Mouse (Mus musculus): ENCODE measurements around the gene Xylt1. TPM values are rescaled to one million over a fixed set of nuclear protein-coding genes. Genes with fewer than 3 reads are reported as not detected.
A peak's percentile ranks its signal among the peaks of the same experiment; 100 is the strongest.

Xylt1 gene
- polyA plus RNA-seq, 1 experiment from 2014 or later = 0.52 TPM

GRCm38 (mm10) chr7:117616277-117616676, 235.5 kb downstream of the Xylt1 start:
- Histone ChIP-seq H3K4me3 (ENCODE audit: low read depth, low read length) (no peak overlapping the region), H3K4me1 (replicated peaks; ENCODE audit: control insufficient read depth, insufficient read depth, low read length) (0 out of 2 replicates have a peak, but pooled peaks cover 4% of the 10 kb centered on the region), H3K4me2 (replicated peaks; ENCODE audit: low read depth) (no peak overlapping the region), H3K36me3 (ENCODE audit: control insufficient read depth, insufficient read depth) (no peaks in the 10 kb centered on the region), H3K9me3 (ENCODE audit: control insufficient read depth) (no peaks in the 10 kb centered on the region), H3K27ac (ENCODE audit: low read depth, low read length) (no peak overlapping the region), H3K9ac (ENCODE audit: low read depth, low read length) (no peak overlapping the region), H3K27me3 (replicated peaks; ENCODE audit: control insufficient read depth, insufficient read depth, low read length) (no peaks in the 10 kb centered on the region)
- no peak for ATAC-seq
- no peak for TF ChIP-seq CTCF (IDR thresholded peaks at IDR 0.05; ENCODE audit: low read depth)
- WGBS = 60% methylated on average over 5 of the region's 5 CpGs

GRCm38 (mm10) chr7:117618715-117619150, 238.0 kb downstream of the Xylt1 start:
- Histone ChIP-seq H3K27ac (ENCODE audit: low read depth, low read length) (no peak overlapping the region), H3K9ac (ENCODE audit: low read depth, low read length) (no peak overlapping the region), H3K36me3 (ENCODE audit: control insufficient read depth, insufficient read depth) (no peaks in the 10 kb centered on the region), H3K27me3 (replicated peaks; ENCODE audit: control insufficient read depth, insufficient read depth, low read length) (no peaks in the 10 kb centered on the region), H3K4me1 (replicated peaks; ENCODE audit: control insufficient read depth, insufficient read depth, low read length) (no peaks in the 10 kb centered on the region), H3K9me3 (ENCODE audit: control insufficient read depth) (no peaks in the 10 kb centered on the region), H3K4me3 (ENCODE audit: low read depth, low read length) (no peak overlapping the region), H3K4me2 (replicated peaks; ENCODE audit: low read depth) (no peak overlapping the region)
- no peak for ATAC-seq
- WGBS = 76% methylated on average over 4 of the region's 4 CpGs
- TF ChIP-seq CTCF (IDR thresholded peaks at IDR 0.05; ENCODE audit: low read depth) = no peak

GRCm38 (mm10) chr7:117621566-117621965, 240.8 kb downstream of the Xylt1 start:
- no peak for ATAC-seq
- Histone ChIP-seq H3K27ac (ENCODE audit: low read depth, low read length) (no peak overlapping the region), H3K4me3 (ENCODE audit: low read depth, low read length) (no peak overlapping the region), H3K27me3 (replicated peaks; ENCODE audit: control insufficient read depth, insufficient read depth, low read length) (no peaks in the 10 kb centered on the region), H3K36me3 (ENCODE audit: control insufficient read depth, insufficient read depth) (no peaks in the 10 kb centered on the region), H3K9ac (ENCODE audit: low read depth, low read length) (no peak overlapping the region), H3K9me3 (ENCODE audit: control insufficient read depth) (no peaks in the 10 kb centered on the region), H3K4me1 (replicated peaks; ENCODE audit: control insufficient read depth, insufficient read depth, low read length) (no peaks in the 10 kb centered on the region), H3K4me2 (replicated peaks; ENCODE audit: low read depth) (no peak overlapping the region)
- no peak for TF ChIP-seq CTCF (IDR thresholded peaks at IDR 0.05; ENCODE audit: low read depth)
- WGBS = 78% methylated on average over 4 of the region's 4 CpGs

DNA sequence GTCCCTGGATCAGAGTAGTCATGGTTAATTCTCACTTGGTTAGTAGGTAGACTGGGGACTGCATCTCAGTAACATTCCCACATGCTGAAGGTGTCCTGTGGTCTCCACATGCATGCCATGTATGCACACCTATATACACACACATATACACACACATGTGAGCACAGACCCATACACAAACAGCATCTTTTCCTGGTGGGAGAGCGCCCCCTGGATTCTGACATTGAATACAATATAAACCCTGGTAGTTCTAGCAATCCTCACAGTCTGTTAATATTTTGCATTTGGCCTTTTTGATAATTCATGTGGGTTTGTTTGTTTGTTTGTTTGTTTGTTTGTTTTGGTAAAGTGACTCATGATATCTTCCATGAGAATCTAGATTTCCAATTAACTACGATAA, 242.0 kb downstream of the Xylt1 start:
- H3K27ac ChIP-seq (ENCODE audit: low read depth, low read length) = no peak overlapping the region
- no peaks in the 10 kb centered on the region for H3K9me3 ChIP-seq (ENCODE audit: control insufficient read depth)
- H3K27me3 ChIP-seq (replicated peaks; ENCODE audit: control insufficient read depth, insufficient read depth, low read length) = no peaks in the 10 kb centered on the region
- no peak overlapping the region for H3K4me2 ChIP-seq (replicated peaks; ENCODE audit: low read depth)
- no peaks in the 10 kb centered on the region for H3K4me1 ChIP-seq (replicated peaks; ENCODE audit: control insufficient read depth, insufficient read depth, low read length)
- ATAC-seq = no peak
- no peak overlapping the region for H3K9ac ChIP-seq (ENCODE audit: low read depth, low read length)
- H3K36me3 ChIP-seq (ENCODE audit: control insufficient read depth, insufficient read depth) = no peaks in the 10 kb centered on the region
- TF ChIP-seq CTCF (IDR thresholded peaks at IDR 0.05; ENCODE audit: low read depth) = peak; percentile 76
- H3K4me3 ChIP-seq (ENCODE audit: low read depth, low read length) = no peak overlapping the region
- 76% methylated on average over 2 of the region's 2 CpGs for WGBS

DNA sequence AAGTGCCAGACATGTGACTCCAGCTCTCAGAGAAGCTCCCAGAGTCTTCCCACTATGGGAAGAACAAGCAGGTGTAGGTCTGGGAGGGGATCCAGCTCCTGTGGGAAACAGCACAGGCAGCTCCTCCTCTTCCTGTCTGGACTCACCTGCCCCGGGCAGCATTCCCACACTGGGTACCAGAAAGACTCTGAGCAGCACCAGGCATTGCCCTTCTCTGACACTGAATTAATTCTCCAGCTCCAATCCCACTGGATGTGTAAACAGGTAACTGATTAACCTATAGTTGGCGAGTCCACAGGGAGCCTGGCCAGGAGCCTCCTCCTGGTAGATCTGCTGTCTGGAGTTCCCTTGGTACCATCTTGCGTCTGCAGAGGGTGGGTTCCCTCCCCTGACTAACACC, 248.0 kb downstream of the Xylt1 start:
- no peak overlapping the region for H3K9ac ChIP-seq (ENCODE audit: low read depth, low read length)
- ATAC-seq = no peak
- no peaks in the 10 kb centered on the region for H3K9me3 ChIP-seq (ENCODE audit: control insufficient read depth)
- no peaks in the 10 kb centered on the region for H3K27me3 ChIP-seq (replicated peaks; ENCODE audit: control insufficient read depth, insufficient read depth, low read length)
- H3K4me2 ChIP-seq (replicated peaks; ENCODE audit: low read depth) = no peak overlapping the region
- no peaks in the 10 kb centered on the region for H3K4me1 ChIP-seq (replicated peaks; ENCODE audit: control insufficient read depth, insufficient read depth, low read length)
- 38% methylated on average over 3 of the region's 3 CpGs for WGBS
- H3K36me3 ChIP-seq (ENCODE audit: control insufficient read depth, insufficient read depth) = no peaks in the 10 kb centered on the region
- H3K4me3 ChIP-seq (ENCODE audit: low read depth, low read length) = no peak overlapping the region
- no peak for TF ChIP-seq CTCF (IDR thresholded peaks at IDR 0.05; ENCODE audit: low read depth)
- no peak overlapping the region for H3K27ac ChIP-seq (ENCODE audit: low read depth, low read length)

GRCm38 (mm10) chr7:117630657-117631056, 249.9 kb downstream of the Xylt1 start:
- no peaks in the 10 kb centered on the region for H3K27me3 ChIP-seq (replicated peaks; ENCODE audit: control insufficient read depth, insufficient read depth, low read length)
- no peak overlapping the region for H3K9ac ChIP-seq (ENCODE audit: low read depth, low read length)
- no peaks in the 10 kb centered on the region for H3K4me1 ChIP-seq (replicated peaks; ENCODE audit: control insufficient read depth, insufficient read depth, low read length)
- no peak overlapping the region for H3K4me3 ChIP-seq (ENCODE audit: low read depth, low read length)
- 67% methylated on average over 5 of the region's 5 CpGs for WGBS
- no peak for ATAC-seq
- H3K9me3 ChIP-seq (ENCODE audit: control insufficient read depth) = no peaks in the 10 kb centered on the region
- H3K4me2 ChIP-seq (replicated peaks; ENCODE audit: low read depth) = no peak overlapping the region
- no peaks in the 10 kb centered on the region for H3K36me3 ChIP-seq (ENCODE audit: control insufficient read depth, insufficient read depth)
- no peak overlapping the region for H3K27ac ChIP-seq (ENCODE audit: low read depth, low read length)
- peak; percentile 76 for TF ChIP-seq CTCF (IDR thresholded peaks at IDR 0.05; ENCODE audit: low read depth)

DNA sequence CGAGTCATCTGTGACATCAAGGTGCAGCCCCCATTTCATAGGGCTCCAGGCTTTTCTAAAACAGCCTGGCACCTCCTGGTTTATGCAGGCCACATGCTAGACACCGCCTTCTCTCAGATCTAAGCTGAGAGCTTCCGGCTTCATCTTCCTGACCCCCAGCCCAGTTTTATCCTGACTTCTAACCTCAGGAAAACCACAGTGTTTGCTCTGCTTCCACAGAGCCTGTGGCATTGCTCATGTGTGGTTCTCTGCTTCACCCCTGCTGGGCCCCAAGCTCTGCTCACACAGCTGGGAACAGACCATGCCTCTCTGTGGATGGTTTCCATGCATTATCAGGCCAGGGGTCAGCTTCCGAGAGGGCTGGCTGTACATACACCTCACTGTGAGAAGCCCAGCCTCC, 254.8 kb downstream of the Xylt1 start:
- no peak overlapping the region for H3K9ac ChIP-seq (ENCODE audit: low read depth, low read length)
- TF ChIP-seq CTCF (IDR thresholded peaks at IDR 0.05; ENCODE audit: low read depth) = no peak
- no peak for ATAC-seq
- no peaks in the 10 kb centered on the region for H3K27me3 ChIP-seq (replicated peaks; ENCODE audit: control insufficient read depth, insufficient read depth, low read length)
- no peak overlapping the region for H3K27ac ChIP-seq (ENCODE audit: low read depth, low read length)
- no peak overlapping the region for H3K4me3 ChIP-seq (ENCODE audit: low read depth, low read length)
- WGBS = 76% methylated on average over 4 of the region's 4 CpGs
- H3K4me2 ChIP-seq (replicated peaks; ENCODE audit: low read depth) = no peak overlapping the region
- H3K9me3 ChIP-seq (ENCODE audit: control insufficient read depth) = no peaks in the 10 kb centered on the region
- H3K36me3 ChIP-seq (ENCODE audit: control insufficient read depth, insufficient read depth) = no peaks in the 10 kb centered on the region
- no peaks in the 10 kb centered on the region for H3K4me1 ChIP-seq (replicated peaks; ENCODE audit: control insufficient read depth, insufficient read depth, low read length)

Measured in intestine, postnatal 0 days (tissue).